14 mouse cellular contexts compared by ENCODE assay signal in the genomic region with DNA sequence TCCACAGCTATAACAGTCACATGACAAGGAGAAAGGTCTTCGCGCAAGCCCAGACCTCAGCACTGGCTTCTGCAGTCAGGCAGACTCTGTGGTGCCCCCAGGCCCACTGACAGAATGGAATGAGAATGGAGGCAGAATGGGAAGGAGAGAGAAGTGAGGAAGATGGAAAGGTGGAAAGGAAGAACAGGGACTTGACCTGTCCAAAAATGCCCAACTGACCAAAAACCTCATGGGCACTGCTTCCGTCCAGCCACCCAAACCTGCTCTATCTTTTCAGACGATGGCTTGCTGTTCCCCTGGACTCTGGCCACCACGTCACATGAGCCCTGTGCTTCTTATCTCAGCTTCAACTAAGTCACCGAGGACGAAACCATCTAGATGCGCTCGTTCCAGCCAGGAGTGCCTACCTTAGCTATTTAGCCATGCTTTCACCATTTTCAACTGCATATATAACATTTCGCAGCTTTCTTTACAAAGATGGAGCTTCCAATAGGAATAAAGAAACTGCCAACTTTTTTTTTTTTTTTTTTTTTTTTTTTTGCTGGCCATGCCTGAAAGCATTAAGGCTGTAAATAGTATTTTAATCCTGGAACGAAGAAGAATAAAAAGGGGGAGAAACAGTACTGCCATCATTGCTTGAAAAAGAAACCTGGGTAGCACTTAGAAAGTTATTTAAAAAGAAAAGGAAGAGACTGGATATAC. TPM values are rescaled to one million over a fixed set of nuclear protein-coding genes. Genes with fewer than 3 reads are reported as not detected.
DNase-seq lines count a peak whose midpoint lies in the region; ATAC-seq and TF ChIP-seq lines count a peak whose summit lies in the region.
"Had no signal": no experiment of that assay in that cellular context is flagged by ENCODE, and none has a peak within 500 bp of the region (broad histone marks: within the 10 kb centered on the region; RNA-seq: fewer than 3 reads in every experiment).

No protein-coding gene starts in this region.

- H3K27ac ChIP-seq in embryonic facial prominence, embryonic 14.5 days (replicated peaks; ENCODE audit: low read depth, low read length), result no peak overlapping the region
- H3K27ac ChIP-seq in embryonic facial prominence, embryonic 10.5 days (replicated peaks), result no peak overlapping the region
- H3K27ac ChIP-seq in layer of hippocampus, adult 2 months, result no peak overlapping the region
- no peak overlapping the region for H3K27ac ChIP-seq in MEL (ENCODE audit: control insufficient read depth, low read depth, low read length)
- H3K27ac ChIP-seq in liver, embryonic 15.5 days (replicated peaks), result no peak overlapping the region
- no peak overlapping the region for H3K27ac ChIP-seq in cerebellum, adult 2 months (ENCODE audit: insufficient read depth, low read length)

- no peaks in the 10 kb centered on the region for H3K9me3 ChIP-seq in embryonic facial prominence, embryonic 14.5 days (ENCODE audit: control insufficient read depth, low read length)
- H3K9me3 ChIP-seq in embryonic facial prominence, embryonic 10.5 days, result no peaks in the 10 kb centered on the region
- no peaks in the 10 kb centered on the region for H3K9me3 ChIP-seq in MEL (replicated peaks; ENCODE audit: insufficient read depth, low read length)
- H3K9me3 ChIP-seq in liver, embryonic 15.5 days (replicated peaks), result no peaks in the 10 kb centered on the region
- H3K9me3 ChIP-seq: megakaryocyte, embryonic 14.5 days had no signal

- H3K9ac ChIP-seq in embryonic facial prominence, embryonic 14.5 days (ENCODE audit: low read depth, low read length), result no peak overlapping the region
- no peak overlapping the region for H3K9ac ChIP-seq in MEL (ENCODE audit: control insufficient read depth, low read depth, low read length, poor library complexity, severe bottlenecking)
- no peak overlapping the region for H3K9ac ChIP-seq in liver, embryonic 15.5 days

- peaks cover 57% of the 10 kb centered on the region for H3K36me3 ChIP-seq in embryonic facial prominence, embryonic 14.5 days (ENCODE audit: control insufficient read depth, insufficient read depth, low read length)
- H3K36me3 ChIP-seq in embryonic facial prominence, embryonic 10.5 days (replicated peaks), result peaks cover 55% of the 10 kb centered on the region
- peaks cover 2 to 24% of the 10 kb centered on the region in 2 experiments; a peak in 2 of 4 replicates for H3K36me3 ChIP-seq in MEL (ENCODE audit: control insufficient read depth in 1 of 2, insufficient read depth in 2 of 2, low read length in 2 of 2)
- peaks cover 58% of the 10 kb centered on the region for H3K36me3 ChIP-seq in liver, embryonic 15.5 days (replicated peaks)

- DNase-seq in embryonic facial prominence, embryonic 14.5 days (ENCODE audit: low spot score), result no peak
- DNase-seq in embryonic facial prominence, embryonic 10.5 days (ENCODE audit: low spot score), result no peak
- DNase-seq in layer of hippocampus, adult 2 months (ENCODE audit: low spot score in 2 of 2), result no peak
- no peak for DNase-seq in layer of hippocampus, adult 9-10 months (ENCODE audit: low spot score)
- no peak for DNase-seq in MEL (ENCODE audit: low read depth, low spot score)
- no peak for DNase-seq in MN1 (ENCODE audit: low spot score)
- DNase-seq in cerebellum, adult 2 months, result no peak
- DNase-seq: adrenal gland, postnatal 36 days; cerebellum, adult 11-12 months; embryo, embryonic 11 days; kidney, postnatal 36 days; right cerebral cortex, postnatal 4 days had no signal

- H3K4me1 ChIP-seq in embryonic facial prominence, embryonic 14.5 days (ENCODE audit: control insufficient read depth, insufficient read depth, low read length), result peaks cover 9% of the 10 kb centered on the region
- H3K4me1 ChIP-seq in embryonic facial prominence, embryonic 10.5 days, result peaks cover 47% of the 10 kb centered on the region
- H3K4me1 ChIP-seq in MEL (ENCODE audit: control insufficient read depth in 1 of 2, insufficient read depth in 2 of 2, low read length in 2 of 2), result peaks cover 0 to 30% of the 10 kb centered on the region in 2 experiments
- peaks cover 46% of the 10 kb centered on the region for H3K4me1 ChIP-seq in liver, embryonic 15.5 days (replicated peaks)
- peaks cover 11% of the 10 kb centered on the region; the same call in 1 of the 2 replicates for H3K4me1 ChIP-seq in cerebellum, adult 2 months (ENCODE audit: control insufficient read depth, insufficient read depth, low read length)

- H3K79me2 ChIP-seq in MEL (ENCODE audit: control insufficient read depth, insufficient read depth, low read length, poor library complexity), result peaks cover 27% of the 10 kb centered on the region

- ATAC-seq in embryonic facial prominence, embryonic 14.5 days (ENCODE audit: low read depth), result no peak
- no peak for ATAC-seq in liver, embryonic 15.5 days (ENCODE audit: insufficient read depth)

- H3K27me3 ChIP-seq in embryonic facial prominence, embryonic 14.5 days (replicated peaks; ENCODE audit: control insufficient read depth, insufficient read depth, low read length), result no peaks in the 10 kb centered on the region
- H3K27me3 ChIP-seq in embryonic facial prominence, embryonic 10.5 days (replicated peaks; ENCODE audit: low read depth, poor library complexity, severe bottlenecking), result peaks cover 18% of the 10 kb centered on the region
- no peaks in the 10 kb centered on the region for H3K27me3 ChIP-seq in MEL (ENCODE audit: control insufficient read depth in 1 of 2, insufficient read depth in 2 of 2, low read length in 2 of 2)
- H3K27me3 ChIP-seq in liver, embryonic 15.5 days, result peaks cover 19% of the 10 kb centered on the region
- H3K27me3 ChIP-seq in cerebellum, adult 2 months (ENCODE audit: control insufficient read depth, insufficient read depth, low read length), result no peaks in the 10 kb centered on the region

- TF ChIP-seq POLR2A in MEL (IDR thresholded peaks at IDR 0.05; ENCODE audit: control insufficient read depth in 1 of 2, insufficient read depth in 1 of 2, low read depth in 1 of 2, low read length in 2 of 2, poor library complexity in 1 of 2), result no peak
- no peak for TF ChIP-seq POLR2A in cerebellum, adult 2 months (IDR thresholded peaks at IDR 0.05; ENCODE audit: borderline replicate concordance, insufficient read depth, low read length)

- TF ChIP-seq RAD21 in MEL (IDR thresholded peaks at IDR 0.05; ENCODE audit: low read depth, low read length), result no peak

- 0 out of 2 replicates have a peak overlapping the region, but pooled peaks have one; percentile 93 for H3K4me2 ChIP-seq in embryonic facial prominence, embryonic 14.5 days (ENCODE audit: low read depth, low read length)
- peak overlapping the region; percentile 97 for H3K4me2 ChIP-seq in liver, embryonic 15.5 days

- WGBS in embryonic facial prominence, embryonic 14.5 days, result 91% methylated on average over 11 of the region's 11 CpGs
- WGBS in embryonic facial prominence, embryonic 10.5 days, result 87% methylated on average over 11 of the region's 11 CpGs
- 69% methylated on average over 11 of the region's 11 CpGs for WGBS in liver, embryonic 15.5 days (ENCODE audit: insufficient replicate concordance)
- WGBS in cerebellum, adult 2 months, result 73% methylated on average over 11 of the region's 11 CpGs

- TF ChIP-seq EP300 in MEL (IDR thresholded peaks at IDR 0.05; ENCODE audit: low read depth in 1 of 2, low read length in 2 of 2), result no peak

- no peak for TF ChIP-seq CTCF in layer of hippocampus, adult 2 months (conservative IDR thresholded peaks at IDR 0.05)
- TF ChIP-seq CTCF in MEL (IDR thresholded peaks at IDR 0.05 in 2 of 3, conservative IDR thresholded peaks at IDR 0.05 in 1 of 3; ENCODE audit: control insufficient read depth in 1 of 3, insufficient read depth in 1 of 3, low read depth in 2 of 3, low read length in 3 of 3, poor library complexity in 1 of 3, severe bottlenecking in 1 of 3), result no peak
- no peak for TF ChIP-seq CTCF in cerebellum, adult 2 months (IDR thresholded peaks at IDR 0.05; ENCODE audit: borderline replicate concordance, insufficient read depth, low read depth, low read length)

- H3K4me3 ChIP-seq in embryonic facial prominence, embryonic 14.5 days (ENCODE audit: low read depth, low read length), result no peak overlapping the region
- no peak overlapping the region for H3K4me3 ChIP-seq in embryonic facial prominence, embryonic 10.5 days
- peak overlapping the region; percentile 85 for H3K4me3 ChIP-seq in layer of hippocampus, adult 2 months
- H3K4me3 ChIP-seq in MEL (ENCODE audit: control insufficient read depth in 1 of 2, insufficient read depth in 1 of 2, low read depth in 2 of 2, low read length in 2 of 2), result peak overlapping the region in 1 of 2 experiments; percentile 5; a peak in 1 of 4 replicates
- H3K4me3 ChIP-seq in liver, embryonic 15.5 days (replicated peaks), result peak overlapping the region; percentile 90; the same call in 1 of the 2 replicates
- no peak overlapping the region for H3K4me3 ChIP-seq in cerebellum, adult 2 months (replicated peaks; ENCODE audit: insufficient read depth, low read depth, low read length)
- H3K4me3 ChIP-seq: megakaryocyte, embryonic 14.5 days had no signal

TF ChIP-seq in MEL, 35 proteins besides CTCF, POLR2A, EP300 and RAD21:
- TF ChIP-seq NELFE (IDR thresholded peaks at IDR 0.05; ENCODE audit: low read depth, low read length), result no peak
- TF ChIP-seq MYC (IDR thresholded peaks at IDR 0.05; ENCODE audit: low read depth, low read length), result no peak
- TF ChIP-seq TCF12 (IDR thresholded peaks at IDR 0.05; ENCODE audit: low read depth, low read length), result no peak
- TF ChIP-seq SIN3A (IDR thresholded peaks at IDR 0.05; ENCODE audit: low read length), result no peak
- no peak for TF ChIP-seq GABPA (IDR thresholded peaks at IDR 0.05; ENCODE audit: low read depth, low read length)
- TF ChIP-seq SMC3 (IDR thresholded peaks at IDR 0.05; ENCODE audit: low read depth, low read length), result no peak
- no peak for TF ChIP-seq MYB (IDR thresholded peaks at IDR 0.05; ENCODE audit: low read depth, low read length)
- TF ChIP-seq ZNF384 (IDR thresholded peaks at IDR 0.05; ENCODE audit: low read depth, low read length), result peak; percentile 62

RNA-seq across cellular contexts. Expression of gene Polg, which starts 2.6 kb away (rescaled TPM):
- polyA plus RNA-seq in embryonic facial prominence, embryonic 14.5 days (2014; fragmentation: Nextera tagmentation; extraction: Ambion mirVana), result 33.3 and 38.7 TPM in 2 replicates
- polyA plus RNA-seq in embryonic facial prominence, embryonic 10.5 days (2016; fragmentation: Nextera tagmentation; extraction: Ambion mirVana), result 33.4 and 37.8 TPM in 2 replicates
- 100 to 1,000 TPM in 1 of 2 experiments, 10 to 100 TPM in 1; 76.5 to 101 TPM for total RNA-seq in layer of hippocampus, adult 2 months (2021)
- total RNA-seq in MEL (2012; rRNA removed), result 66.8 and 82.7 TPM in 2 replicates
- polyA plus RNA-seq in MEL (2012; ENCODE audit: insufficient read depth in 1 of 2, insufficient read length in 2 of 2, low read depth in 1 of 2, low replicate concordance in 2 of 2, missing spikeins in 1 of 2), result 100 to 1,000 TPM in 1 of 2 experiments, not detected in 1; 129 TPM
- polyA plus RNA-seq in liver, embryonic 15.5 days (2015; fragmentation: Nextera tagmentation; extraction: Ambion mirVana), result 18.0 and 21.8 TPM in 2 replicates
- 69.9 and 72.8 TPM in 2 replicates for polyA plus RNA-seq in cerebellum, adult 2 months (2012; rRNA removed)

Comparison
In these comparisons a context has a peak if more than half of its experiments do, and no peak if none do; other contexts are left out.
1. H3K4me3 ChIP-seq: peak in layer of hippocampus, adult 2 months (single experiment) and liver, embryonic 15.5 days (single experiment); none in embryonic facial prominence, embryonic 14.5 days (single experiment), embryonic facial prominence, embryonic 10.5 days (single experiment) and cerebellum, adult 2 months (single experiment).